Mouse (Mus musculus): ENCODE measurements around the gene Apba3. TPM values are rescaled to one million over a fixed set of nuclear protein-coding genes. Genes with fewer than 3 reads are reported as not detected.

Gene Apba3
- polyA plus RNA-seq, 1 experiment: 207 TPM

DNA sequence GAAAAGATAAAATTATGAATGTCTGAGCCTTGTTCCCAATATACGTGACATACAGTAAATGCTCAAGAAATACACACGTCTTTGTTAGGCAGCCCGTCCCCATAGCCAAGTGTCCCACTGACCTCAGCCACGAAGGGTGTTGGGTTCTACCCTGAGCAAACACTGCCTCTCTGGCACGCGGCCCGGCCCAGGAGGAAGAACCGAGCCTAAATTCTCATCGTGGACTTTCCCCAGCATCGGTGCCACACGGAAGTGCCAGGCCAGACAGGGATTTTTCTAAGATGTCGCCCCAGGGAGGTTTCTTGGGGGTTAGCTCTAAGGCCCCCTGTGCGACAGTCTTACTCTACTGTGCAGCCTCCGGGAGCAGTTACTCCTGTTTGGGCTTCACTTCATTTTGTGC is 23.1 kb downstream of the Apba3 start:
- H3K27ac ChIP-seq (ENCODE audit: insufficient read depth, low read depth, low read length): peak overlapping the region; percentile 98
- H3K4me3 ChIP-seq (ENCODE audit: low read depth, low read length): peak overlapping the region; percentile 74
- WGBS: 22% methylated on average over 14 of the region's 14 CpGs
- H3K36me3 ChIP-seq (ENCODE audit: control insufficient read depth, insufficient read depth, low read length): peaks cover 2% of the 10 kb centered on the region; the same call in 1 of the 2 replicates
- no peaks in the 10 kb centered on the region for H3K27me3 ChIP-seq (ENCODE audit: control insufficient read depth, insufficient read depth, low read length)
- peaks cover 39% of the 10 kb centered on the region for H3K4me1 ChIP-seq (ENCODE audit: control insufficient read depth, insufficient read depth, insufficient read length, low read length)
- TF ChIP-seq POLR2A (IDR thresholded peaks at IDR 0.05; ENCODE audit: low read depth, low read length) (no peak; the same call in 1 of the 2 replicates), CTCF (IDR thresholded peaks at IDR 0.05; ENCODE audit: extremely low read depth, insufficient read length, insufficient replicate concordance, low read depth, low read length) (no peak)

DNA sequence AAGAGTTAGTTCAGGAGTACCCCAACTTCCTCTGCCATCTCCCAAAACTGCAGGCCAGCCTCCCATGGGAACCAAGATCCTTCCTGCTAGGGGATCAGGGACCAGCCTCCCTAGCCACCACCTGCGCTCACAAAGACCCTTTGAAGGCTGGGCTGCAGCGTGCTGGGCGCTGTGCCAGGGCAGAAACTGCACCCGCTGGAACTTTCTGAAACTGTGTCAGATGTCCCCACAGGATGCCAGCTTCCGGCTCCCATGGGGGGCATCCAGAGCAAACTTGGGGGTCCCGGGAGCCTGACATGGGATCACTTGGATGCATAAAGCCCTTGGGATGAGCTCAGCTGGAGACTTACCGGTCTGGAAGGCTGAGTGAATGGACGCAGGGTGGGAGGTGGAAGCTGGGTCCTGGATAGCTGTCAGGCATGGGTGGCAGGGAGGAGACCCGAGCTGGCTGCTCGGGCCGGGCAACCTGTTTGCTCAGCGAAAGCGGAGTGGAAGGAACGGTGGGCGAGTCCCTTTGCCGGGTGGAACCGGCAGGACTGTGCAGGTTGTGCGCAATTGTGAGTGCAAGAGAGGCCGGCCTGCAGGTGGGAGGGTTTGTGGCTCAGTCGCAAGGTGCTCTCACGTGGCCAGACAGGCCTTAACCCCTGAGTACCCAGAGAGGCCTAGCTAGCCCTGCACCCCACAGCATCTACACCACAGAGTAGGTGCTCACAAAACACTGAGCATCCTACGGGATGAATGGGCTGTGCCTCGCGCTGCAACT is 24.1 kb downstream of the Apba3 start:
- H3K36me3 ChIP-seq (ENCODE audit: control insufficient read depth, insufficient read depth, low read length): peaks cover 2% of the 10 kb centered on the region; the same call in 1 of the 2 replicates
- 12% methylated on average over 24 of the region's 24 CpGs for WGBS
- peaks cover 34% of the 10 kb centered on the region for H3K4me1 ChIP-seq (ENCODE audit: control insufficient read depth, insufficient read depth, insufficient read length, low read length)
- H3K4me3 ChIP-seq (ENCODE audit: low read depth, low read length): peak overlapping the region; percentile 74
- TF ChIP-seq CTCF (IDR thresholded peaks at IDR 0.05; ENCODE audit: extremely low read depth, insufficient read length, insufficient replicate concordance, low read depth, low read length): no peak
- peak; percentile 56; the same call in 1 of the 2 replicates for TF ChIP-seq POLR2A (IDR thresholded peaks at IDR 0.05; ENCODE audit: low read depth, low read length)
- peak overlapping the region; percentile 98 for H3K27ac ChIP-seq (ENCODE audit: insufficient read depth, low read depth, low read length)
- no peaks in the 10 kb centered on the region for H3K27me3 ChIP-seq (ENCODE audit: control insufficient read depth, insufficient read depth, low read length)

DNA sequence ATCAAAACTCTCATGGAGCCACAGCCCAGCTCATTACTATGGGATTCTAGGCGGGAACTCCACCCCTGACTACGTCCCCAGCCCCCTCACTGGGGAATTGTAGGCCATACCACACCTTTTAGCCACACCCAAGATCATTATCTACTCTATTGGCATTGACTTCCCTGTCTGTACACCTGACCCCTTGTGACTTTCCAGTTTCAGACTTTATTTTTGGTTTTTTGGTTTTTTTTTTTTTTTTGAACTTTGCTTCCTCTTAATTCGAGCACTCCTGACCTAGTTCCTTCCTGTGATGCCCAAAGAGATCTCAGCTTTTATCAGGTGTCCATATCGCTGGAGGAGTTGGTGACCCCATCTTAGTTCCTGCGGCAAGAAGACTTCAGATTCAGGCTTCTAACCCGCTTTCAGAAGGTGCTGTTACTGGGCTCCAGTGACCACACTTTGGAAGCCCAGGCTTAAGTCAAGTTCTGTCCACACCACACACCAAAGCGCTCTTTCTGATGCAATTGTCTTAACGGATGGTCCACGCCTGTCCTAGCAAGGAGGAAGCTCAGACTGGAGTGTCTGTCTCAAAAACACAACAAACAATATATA is 24.8 kb downstream of the Apba3 start, which contains the start of gene Tjp3:
Tjp3 (minus strand) TSS at position 71 of the 594 bp plus-strand sequence.
- WGBS: 27% methylated on average over 9 of the region's 9 CpGs
- TF ChIP-seq CTCF (IDR thresholded peaks at IDR 0.05; ENCODE audit: extremely low read depth, insufficient read length, insufficient replicate concordance, low read depth, low read length) (no peak), POLR2A (IDR thresholded peaks at IDR 0.05; ENCODE audit: low read depth, low read length) (no peak)
- Histone ChIP-seq H3K36me3 (ENCODE audit: control insufficient read depth, insufficient read depth, low read length) (peaks cover 2% of the 10 kb centered on the region; the same call in 1 of the 2 replicates), H3K27me3 (ENCODE audit: control insufficient read depth, insufficient read depth, low read length) (no peaks in the 10 kb centered on the region), H3K4me1 (ENCODE audit: control insufficient read depth, insufficient read depth, insufficient read length, low read length) (peaks cover 38% of the 10 kb centered on the region), H3K27ac (ENCODE audit: insufficient read depth, low read depth, low read length) (peak within 1 kb of the TSS; percentile 98), H3K4me3 (ENCODE audit: low read depth, low read length) (peak within 1 kb of the TSS; percentile 74)

DNA sequence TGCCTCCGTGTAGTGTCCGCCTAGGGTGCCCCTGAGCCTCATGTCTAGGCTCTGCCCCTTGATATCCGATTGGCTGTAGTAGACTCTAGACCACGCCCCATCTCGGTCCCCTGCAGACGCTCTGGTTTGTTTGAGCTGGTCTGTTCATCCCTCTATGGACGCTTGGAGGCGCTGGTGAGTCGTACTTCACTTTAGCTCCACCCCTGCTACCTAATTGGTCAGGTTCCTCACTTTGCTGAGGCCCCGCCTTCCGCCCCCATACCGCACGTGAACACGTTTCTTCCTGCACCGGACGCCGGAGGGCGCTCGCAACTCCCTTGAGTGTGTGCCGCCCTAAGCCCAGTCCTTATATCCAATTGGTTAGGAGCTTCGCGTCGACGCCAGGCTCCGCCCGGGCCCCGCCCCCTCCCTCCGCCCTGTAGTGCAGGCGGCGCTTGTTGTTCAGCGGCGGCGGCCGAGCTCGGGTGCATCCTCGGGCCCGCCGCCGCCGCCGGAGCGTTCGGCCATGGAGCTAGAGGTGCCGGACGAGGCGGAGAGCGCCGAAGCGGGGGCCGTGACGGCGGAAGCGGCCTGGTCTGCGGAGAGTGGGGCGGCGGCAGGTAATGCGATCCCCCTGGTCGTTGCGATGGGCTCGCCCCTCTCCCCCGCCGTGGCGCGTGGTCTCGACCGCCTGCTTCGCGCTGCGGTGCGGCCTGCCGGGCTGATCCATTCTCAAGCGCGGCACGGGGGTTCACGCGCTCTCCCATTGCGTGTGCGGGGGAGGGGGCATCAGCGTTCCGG is 26.0 kb downstream of the Apba3 start, which contains the start of gene Pip5k1c:
Pip5k1c (plus strand) TSS at position 410 of the 780 bp plus-strand sequence.
- WGBS: under 1% methylated on average over 80 of the region's 80 CpGs
- peak; percentile 84 for TF ChIP-seq CTCF (IDR thresholded peaks at IDR 0.05; ENCODE audit: extremely low read depth, insufficient read length, insufficient replicate concordance, low read depth, low read length)
- peak; percentile 78; the same call in 1 of the 2 replicates for TF ChIP-seq POLR2A (IDR thresholded peaks at IDR 0.05; ENCODE audit: low read depth, low read length)
- peaks cover 38% of the 10 kb centered on the region for H3K4me1 ChIP-seq (ENCODE audit: control insufficient read depth, insufficient read depth, insufficient read length, low read length)
- H3K27ac ChIP-seq (ENCODE audit: insufficient read depth, low read depth, low read length): peak within 1 kb of the TSS; percentile 98
- H3K4me3 ChIP-seq (ENCODE audit: low read depth, low read length): peak within 1 kb of the TSS; percentile 92
- no peaks in the 10 kb centered on the region for H3K27me3 ChIP-seq (ENCODE audit: control insufficient read depth, insufficient read depth, low read length)
- H3K36me3 ChIP-seq (ENCODE audit: control insufficient read depth, insufficient read depth, low read length): 0 out of 2 replicates have a peak, but pooled peaks cover 2% of the 10 kb centered on the region

DNA sequence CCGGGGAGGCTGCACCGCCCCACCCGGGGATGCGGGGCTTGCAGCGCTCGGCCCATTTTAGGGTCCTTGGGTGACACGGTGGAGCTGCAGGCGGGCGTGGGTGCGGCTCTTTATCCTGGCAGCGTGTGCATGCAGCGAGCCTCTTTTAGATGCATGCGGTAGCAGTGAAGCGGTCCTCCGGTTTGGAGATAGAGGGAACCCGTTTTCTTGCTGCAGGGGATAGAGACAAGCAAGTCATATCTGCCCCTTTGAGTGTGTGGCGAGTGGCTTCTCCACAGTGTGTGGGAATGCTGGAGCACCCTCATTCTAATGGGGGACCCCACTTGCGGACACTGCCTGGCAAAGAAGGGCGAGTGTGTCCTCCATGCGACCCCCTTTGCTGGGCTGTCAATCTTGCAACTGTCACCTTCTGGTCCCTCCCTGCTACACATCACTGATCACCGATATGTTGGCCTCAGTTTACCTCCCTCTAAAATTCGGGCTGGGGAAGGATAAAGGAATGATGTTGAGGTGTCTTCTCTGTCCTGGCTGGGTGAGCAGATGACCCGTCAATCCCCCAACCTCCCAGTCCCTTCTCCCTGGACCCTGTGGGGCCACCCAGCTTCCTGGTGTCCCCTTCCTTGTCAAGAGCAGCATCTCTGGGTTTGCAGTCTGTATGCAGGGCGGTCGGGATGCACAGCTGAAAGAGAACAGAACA is 26.7 kb downstream of the Apba3 start:
- Histone ChIP-seq H3K27ac (ENCODE audit: insufficient read depth, low read depth, low read length) (peak overlapping the region; percentile 74; the same call in 1 of the 2 replicates), H3K27me3 (ENCODE audit: control insufficient read depth, insufficient read depth, low read length) (no peaks in the 10 kb centered on the region), H3K4me1 (ENCODE audit: control insufficient read depth, insufficient read depth, insufficient read length, low read length) (peaks cover 41% of the 10 kb centered on the region), H3K36me3 (ENCODE audit: control insufficient read depth, insufficient read depth, low read length) (0 out of 2 replicates have a peak, but pooled peaks cover 2% of the 10 kb centered on the region), H3K4me3 (ENCODE audit: low read depth, low read length) (peak overlapping the region; percentile 92)
- TF ChIP-seq CTCF (IDR thresholded peaks at IDR 0.05; ENCODE audit: extremely low read depth, insufficient read length, insufficient replicate concordance, low read depth, low read length): no peak
- TF ChIP-seq POLR2A (IDR thresholded peaks at IDR 0.05; ENCODE audit: low read depth, low read length): no peak
- WGBS: 1% methylated on average over 25 of the region's 25 CpGs

DNA sequence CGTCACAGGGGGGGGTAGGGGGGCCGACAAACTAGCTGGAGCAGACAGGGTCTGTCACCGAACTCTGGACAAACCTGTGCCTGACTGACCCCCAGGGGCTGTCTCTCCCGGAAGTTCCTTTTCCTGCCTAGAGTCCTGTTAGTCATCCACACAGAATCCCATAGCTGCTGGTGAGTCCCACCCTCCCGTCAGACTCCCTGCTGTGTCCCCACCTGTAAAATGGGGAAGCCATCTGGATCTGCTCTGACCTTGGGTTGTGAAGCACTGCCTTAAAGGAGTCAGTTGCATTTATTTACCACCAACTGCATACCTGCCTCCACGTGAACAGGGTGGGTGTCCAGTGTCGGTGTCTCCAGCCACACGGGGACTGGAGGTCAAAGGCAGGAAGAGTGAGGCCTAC is 27.7 kb downstream of the Apba3 start:
- no peaks in the 10 kb centered on the region for H3K27me3 ChIP-seq (ENCODE audit: control insufficient read depth, insufficient read depth, low read length)
- WGBS: 42% methylated on average over 8 of the region's 8 CpGs
- H3K4me1 ChIP-seq (ENCODE audit: control insufficient read depth, insufficient read depth, insufficient read length, low read length): peaks cover 43% of the 10 kb centered on the region
- TF ChIP-seq POLR2A (IDR thresholded peaks at IDR 0.05; ENCODE audit: low read depth, low read length) (no peak), CTCF (IDR thresholded peaks at IDR 0.05; ENCODE audit: extremely low read depth, insufficient read length, insufficient replicate concordance, low read depth, low read length) (no peak)
- no peaks in the 10 kb centered on the region for H3K36me3 ChIP-seq (ENCODE audit: control insufficient read depth, insufficient read depth, low read length)
- H3K27ac ChIP-seq (ENCODE audit: insufficient read depth, low read depth, low read length): no peak overlapping the region
- peak overlapping the region; percentile 92 for H3K4me3 ChIP-seq (ENCODE audit: low read depth, low read length)

Measured in small intestine, adult 2 months (tissue).